Mouse (Mus musculus): Measurements from ENCODE around the gene Kprp. TPM values are rescaled to one million over a fixed set of nuclear protein-coding genes. Genes with fewer than 3 reads are reported as not detected.
"Not testable (repeated sequence)": the region's sequence is repeated elsewhere in the genome, so short reads cannot be mapped to it uniquely, and the experiment has no call there.

Gene Kprp
- total RNA-seq (2021): not detected
- long read RNA-seq, experiment 1: 0 reads
- long read RNA-seq, experiment 2: 0 reads

- no peak for DNase-seq (ENCODE audit: low spot score in 2 of 2)
Measured at GRCm38 (mm10) chr3:92827108-92827507, at the start of gene Kprp. Gene Kprp (minus strand): TSS chr3:92827247.

- peak in 1 of 2 experiments; percentile 10 for DNase-seq (ENCODE audit: low spot score in 2 of 2)
Measured at GRCm38 (mm10) chr3:92874180-92874579, 47.1 kb upstream of the Kprp start.

GRCm38 (mm10) chr3:92870116-92870515, 43.1 kb upstream of the Kprp start, which contains the start of gene 2310050C09Rik:
Gene 2310050C09Rik (minus strand): TSS chr3:92870216.
- DNase-seq (ENCODE audit: low spot score in 2 of 2): no peak

GRCm38 (mm10) chr3:92851186-92851585, 24.1 kb upstream of the Kprp start, which contains the start of gene Lce1l:
Gene Lce1l (minus strand): TSS chr3:92851286.
- DNase-seq (ENCODE audit: low spot score in 2 of 2): no peak

- DNase-seq (ENCODE audit: low spot score in 2 of 2): no peak
Measured at GRCm38 (mm10) chr3:92825808-92826207, 1.2 kb downstream of the Kprp start.

GRCm38 (mm10) chr3:92816036-92816435, 11.0 kb downstream of the Kprp start:
- DNase-seq (ENCODE audit: low spot score in 2 of 2): not testable (repeated sequence)

- DNase-seq (ENCODE audit: low spot score in 2 of 2): no peak
Measured at GRCm38 (mm10) chr3:92815581-92815980, 11.5 kb downstream of the Kprp start.

GRCm38 (mm10) chr3:92807791-92808190, 19.3 kb downstream of the Kprp start, which contains the start of gene Lce1k:
Gene Lce1k (minus strand): TSS chr3:92807891.
- no peak for DNase-seq (ENCODE audit: low spot score in 2 of 2)

- no peak for DNase-seq (ENCODE audit: low spot score in 2 of 2)
Measured at GRCm38 (mm10) chr3:92790414-92790813, 36.6 kb downstream of the Kprp start, which contains the start of gene Lce1j. Gene Lce1j (minus strand): TSS chr3:92790514.

- no peak for DNase-seq (ENCODE audit: low spot score in 2 of 2)
Measured at GRCm38 (mm10) chr3:92778799-92779198, 48.2 kb downstream of the Kprp start, which contains the start of gene Lce1i. Gene Lce1i (minus strand): TSS chr3:92778899.

Other genes starting within 250 kb of the Kprp start
- not detected for gene Smcp, start 238.2 kb downstream of the Kprp start, total RNA-seq (2021)
- gene 2210017I01Rik, start 219.8 kb downstream of the Kprp start, total RNA-seq (2021): not detected
- gene Lce6a, start 205.6 kb downstream of the Kprp start, total RNA-seq (2021): not detected
- gene Lce1a1, start 178.9 kb downstream of the Kprp start, total RNA-seq (2021): not detected
- not detected for gene Lce1b, start 170.3 kb downstream of the Kprp start, total RNA-seq (2021)
- not detected for gene Lce1a2, start 156.9 kb downstream of the Kprp start, total RNA-seq (2021)
- gene Lce1c, start 148.0 kb downstream of the Kprp start, total RNA-seq (2021): not detected
- not detected for gene Lce1d, start 140.0 kb downstream of the Kprp start, total RNA-seq (2021)
- not detected for gene Lce1e, start 118.2 kb downstream of the Kprp start, total RNA-seq (2021)
- not detected for gene Lce1f, start 106.9 kb downstream of the Kprp start, total RNA-seq (2021)
- gene Gm38119, start 88.2 kb downstream of the Kprp start, total RNA-seq (2021): not detected
- not detected for gene Lce1g, start 74.9 kb downstream of the Kprp start, total RNA-seq (2021)
- gene Lce1h, start 62.2 kb downstream of the Kprp start, total RNA-seq (2021): not detected
- gene Lce1i, start 48.3 kb downstream of the Kprp start, total RNA-seq (2021): not detected
- not detected for gene Lce1j, start 36.7 kb downstream of the Kprp start, total RNA-seq (2021)
- gene Lce1k, start 19.4 kb downstream of the Kprp start, total RNA-seq (2021): not detected
- gene Lce1l, start 24.0 kb upstream of the Kprp start, total RNA-seq (2021): not detected
- not detected for gene 2310050C09Rik, start 43.0 kb upstream of the Kprp start, total RNA-seq (2021)
- gene Lce3a, start 99.0 kb upstream of the Kprp start, total RNA-seq (2021): not detected
- not detected for gene Lce3b, start 105.7 kb upstream of the Kprp start, total RNA-seq (2021)
- gene Lce3c, start 117.2 kb upstream of the Kprp start, total RNA-seq (2021): not detected
- not detected for gene Lce3d, start 130.1 kb upstream of the Kprp start, total RNA-seq (2021)
- not detected for gene Lce3e, start 139.8 kb upstream of the Kprp start, total RNA-seq (2021)
- not detected for gene Lce3f, start 165.0 kb upstream of the Kprp start, total RNA-seq (2021)
- gene Crct1, start 188.4 kb upstream of the Kprp start, total RNA-seq (2021): not detected
- not detected for gene Lce1m, start 191.8 kb upstream of the Kprp start, total RNA-seq (2021)
- not detected for gene Gm4858, start 241.6 kb upstream of the Kprp start, total RNA-seq (2021)